Mouse (Mus musculus) G1E (cell line): Measurements from ENCODE around the gene Wnt6.

ENCODE experiments used
- CTCF ChIP-seq: IDR thresholded peaks from 2 replicates; pipeline ENCODE4 v1.5.1; 2012; ENCODE audit warnings: low read depth, low read length, inconsistent platforms, mixed read lengths
- GATA1 ChIP-seq: IDR thresholded peaks from 2 replicates; pipeline ENCODE4 v1.6.1; 2012; ENCODE audit warnings: borderline replicate concordance, low read length, inconsistent platforms, mixed read lengths
- TAL1 ChIP-seq: conservative IDR thresholded peaks from 2 replicates; pipeline ENCODE4 v1.6.1; 2012; ENCODE audit warnings: low read depth, low read length, inconsistent platforms, mixed read lengths

DNA sequence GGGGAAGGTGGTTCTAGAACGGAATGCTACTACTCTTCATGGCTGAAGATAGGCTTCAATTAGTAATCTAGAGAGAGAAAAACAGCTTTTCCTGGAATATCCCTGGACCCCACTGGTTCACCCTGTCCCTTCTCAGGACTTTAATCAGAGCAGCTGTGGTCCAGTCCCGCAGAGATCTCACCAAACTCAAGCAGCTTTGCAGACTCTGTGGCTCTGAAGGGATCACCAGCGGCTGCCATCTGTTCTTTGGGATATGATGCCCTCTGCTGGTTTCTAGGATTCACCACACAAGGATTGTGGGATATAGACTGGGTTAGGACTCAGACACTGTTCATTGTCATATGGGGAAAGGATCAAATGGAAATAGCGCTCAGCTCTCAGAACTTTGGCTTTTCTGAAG, 11.9 kb upstream of the Wnt6 start:
- TF ChIP-seq CTCF (no peak), GATA1 (no peak), TAL1 (no peak)
